Comparison of ENCODE assay signal across 8 mouse cellular contexts in the genomic region with DNA sequence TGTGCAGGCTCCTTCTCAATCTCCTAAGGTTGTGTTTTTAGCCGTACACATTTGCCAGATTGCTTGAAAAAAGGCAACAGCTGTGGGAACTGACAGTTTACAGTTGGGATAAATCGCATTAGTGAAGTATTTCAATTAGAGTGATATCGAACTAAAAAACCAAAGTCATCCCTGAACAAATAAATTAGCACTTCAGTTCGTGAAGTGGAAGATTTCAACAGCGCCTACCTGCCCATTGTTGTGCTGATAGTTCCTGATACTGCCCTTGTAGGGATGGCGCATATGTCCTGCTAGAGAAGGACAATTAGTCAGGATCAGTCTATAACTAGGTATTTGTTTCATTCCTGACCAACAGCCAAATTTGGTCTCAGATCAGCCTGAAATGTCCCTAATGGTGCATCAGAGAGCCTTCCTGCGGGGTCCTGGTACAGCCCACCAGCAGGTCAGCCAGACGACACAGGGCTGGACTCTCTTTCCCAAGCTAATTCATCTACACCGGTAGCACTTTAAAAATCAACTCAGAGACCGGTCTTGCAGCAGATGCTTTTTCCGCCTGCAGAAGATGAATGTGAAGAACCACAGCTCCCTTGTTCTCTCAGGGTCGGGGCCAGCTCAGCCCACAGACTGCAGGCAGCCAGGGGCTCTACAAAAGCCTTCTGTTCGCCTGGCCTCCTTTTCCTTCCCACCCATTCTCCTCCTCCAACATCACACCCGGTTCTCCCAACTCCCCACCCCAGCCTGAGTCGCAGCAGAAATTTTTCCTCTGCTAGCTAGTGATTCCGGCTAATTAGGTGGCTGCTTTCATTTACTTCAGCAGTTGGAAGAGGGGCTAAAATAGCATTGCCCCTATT.
DNase-seq lines count a peak whose midpoint lies in the region; ATAC-seq and TF ChIP-seq lines count a peak whose summit lies in the region.

No protein-coding gene starts in this region.

- peak; percentile 15 for DNase-seq in gastrocnemius, postnatal 10 days
- no peak for DNase-seq in gastrocnemius, adult 18-20 months (ENCODE audit: low spot score)
- DNase-seq in gastrocnemius, postnatal 14 days: peak; percentile 28
- DNase-seq in limb, embryonic 14.5 days (ENCODE audit: low spot score): peak; percentile 55
- no peak for DNase-seq in ovary, postnatal 10 days (ENCODE audit: low spot score)

- peak overlapping the region; percentile 43; the same call in 1 of the 2 replicates for H3K27ac ChIP-seq in cortical plate, adult 2 months (ENCODE audit: insufficient read depth, low read length)
- no peak overlapping the region for H3K27ac ChIP-seq in intestine, embryonic 15.5 days
- peak overlapping the region; percentile 33; the same call in 1 of the 2 replicates for H3K27ac ChIP-seq in limb, embryonic 14.5 days (replicated peaks; ENCODE audit: low read depth, low read length)

- peak; percentile 68 for ATAC-seq in intestine, embryonic 15.5 days
- ATAC-seq in limb, embryonic 14.5 days (ENCODE audit: low FRiP score, low read depth): no peak

- no peak overlapping the region for H3ac ChIP-seq in myocyte (ENCODE audit: control insufficient read depth, insufficient read length)

- 20% methylated on average over 16 of the region's 16 CpGs for WGBS in intestine, embryonic 15.5 days
- 21% methylated on average over 16 of the region's 16 CpGs for WGBS in limb, embryonic 14.5 days

- no peak for TF ChIP-seq POLR2A in cortical plate, adult 2 months (IDR thresholded peaks at IDR 0.05; ENCODE audit: extremely low read depth, insufficient read depth, low read length)
- TF ChIP-seq POLR2A in limb, embryonic 14.5 days (IDR thresholded peaks at IDR 0.05; ENCODE audit: borderline replicate concordance, extremely low read depth, insufficient read depth, insufficient read length): no peak
- no peak for TF ChIP-seq POLR2A in myocyte (IDR thresholded peaks at IDR 0.05; ENCODE audit: insufficient read length, low read depth)

- no peaks in the 10 kb centered on the region for H3K36me3 ChIP-seq in intestine, embryonic 15.5 days
- H3K36me3 ChIP-seq in limb, embryonic 14.5 days (ENCODE audit: control insufficient read depth, insufficient read depth, low read length): no peaks in the 10 kb centered on the region
- H3K36me3 ChIP-seq in myocyte (ENCODE audit: control insufficient read depth, insufficient read depth): no peaks in the 10 kb centered on the region

- H3K9ac ChIP-seq in intestine, embryonic 15.5 days: no peak overlapping the region
- 0 out of 2 replicates have a peak overlapping the region, but pooled peaks have one; percentile 2 for H3K9ac ChIP-seq in limb, embryonic 14.5 days (ENCODE audit: low read depth, low read length, severe bottlenecking)

- no peaks in the 10 kb centered on the region for H3K27me3 ChIP-seq in intestine, embryonic 15.5 days (replicated peaks)
- no peaks in the 10 kb centered on the region for H3K27me3 ChIP-seq in limb, embryonic 14.5 days (ENCODE audit: control insufficient read depth, insufficient read depth, low read length)
- peaks cover 4% of the 10 kb centered on the region for H3K27me3 ChIP-seq in myocyte (ENCODE audit: control insufficient read depth, insufficient read depth, insufficient read length)

- TF ChIP-seq CTCF in cortical plate, adult 2 months (IDR thresholded peaks at IDR 0.05; ENCODE audit: extremely low read depth, insufficient read depth, low read length): no peak

- H3K4me2 ChIP-seq in intestine, embryonic 15.5 days (replicated peaks): peak overlapping the region; percentile 51
- H3K4me2 ChIP-seq in limb, embryonic 14.5 days (replicated peaks; ENCODE audit: low read depth, low read length, severe bottlenecking): peak overlapping the region; percentile 59
- H3K4me2 ChIP-seq in myocyte (ENCODE audit: low read depth): peak overlapping the region; percentile 16

- intact Hi-C loops in gastrocnemius, postnatal 14 days (cut with DNase I; ENCODE audit: low total_unique reads): loop anchor here (10.0 kb wide), 1 partner anchor 1816 kb away; no protein-coding TSS in a partner anchor

- H3K79me2 ChIP-seq in myocyte (ENCODE audit: control insufficient read depth, insufficient read depth): no peaks in the 10 kb centered on the region

- H3K4me1 ChIP-seq in cortical plate, adult 2 months (ENCODE audit: control insufficient read depth, insufficient read depth, low read length): peaks cover 1% of the 10 kb centered on the region; the same call in 1 of the 2 replicates
- H3K4me1 ChIP-seq in intestine, embryonic 15.5 days (replicated peaks): no peaks in the 10 kb centered on the region
- H3K4me1 ChIP-seq in limb, embryonic 14.5 days (ENCODE audit: control insufficient read depth, insufficient read depth, low read length): peaks cover 29% of the 10 kb centered on the region

- no peaks in the 10 kb centered on the region for H3K9me3 ChIP-seq in intestine, embryonic 15.5 days
- no peaks in the 10 kb centered on the region for H3K9me3 ChIP-seq in limb, embryonic 14.5 days (ENCODE audit: control insufficient read depth, low read length)

- H3K4me3 ChIP-seq in cortical plate, adult 2 months (ENCODE audit: insufficient read depth, low read length): peak overlapping the region; percentile 16
- H3K4me3 ChIP-seq in intestine, embryonic 15.5 days (replicated peaks): peak overlapping the region; percentile 22
- peak overlapping the region; percentile 29 for H3K4me3 ChIP-seq in limb, embryonic 14.5 days (replicated peaks; ENCODE audit: low read length)
- no peak overlapping the region for H3K4me3 ChIP-seq in myocyte

TF ChIP-seq in myocyte, 11 proteins besides CTCF, POLR2A, EP300 and RAD21:
- TF ChIP-seq CEBPB (IDR thresholded peaks at IDR 0.05; ENCODE audit: insufficient read depth, poor library complexity, severe bottlenecking): no peak
- TF ChIP-seq TCF12 (IDR thresholded peaks at IDR 0.05; ENCODE audit: insufficient read depth, poor library complexity, severe bottlenecking): no peak
- no peak for TF ChIP-seq E2F4 (IDR thresholded peaks at IDR 0.05; ENCODE audit: insufficient read depth)
- no peak for TF ChIP-seq MAX (IDR thresholded peaks at IDR 0.05; ENCODE audit: low read depth)
- no peak for TF ChIP-seq REST (IDR thresholded peaks at IDR 0.05; ENCODE audit: insufficient read depth, insufficient read length)
- TF ChIP-seq MYOG (IDR thresholded peaks at IDR 0.05; ENCODE audit: control insufficient read depth in 1 of 3, insufficient read depth in 1 of 3, insufficient read length in 2 of 3, low read depth in 2 of 3): no peak
- TF ChIP-seq TCF3 (IDR thresholded peaks at IDR 0.05; ENCODE audit: insufficient read length, low read depth): no peak
- TF ChIP-seq USF1 (IDR thresholded peaks at IDR 0.05; ENCODE audit: low read depth): no peak
- no peak for TF ChIP-seq SRF (IDR thresholded peaks at IDR 0.05; ENCODE audit: control insufficient read depth, insufficient read length, low read depth)
- TF ChIP-seq POLR2AphosphoS2 (IDR thresholded peaks at IDR 0.05; ENCODE audit: insufficient read length, low read depth): no peak
- TF ChIP-seq MYOD1 (IDR thresholded peaks at IDR 0.05; ENCODE audit: control insufficient read depth in 1 of 3, insufficient read length in 2 of 3, low read depth in 2 of 3): no peak

Comparison
In these comparisons a context has a peak if more than half of its experiments do, and no peak if none do; other contexts are left out.
1. DNase-seq: peak in gastrocnemius, postnatal 10 days (single experiment), gastrocnemius, postnatal 14 days (single experiment) and limb, embryonic 14.5 days (single experiment); none in gastrocnemius, adult 18-20 months (single experiment) and ovary, postnatal 10 days (single experiment).
2. Peak in every context shown above with its lines, with median percentiles within 50 percentile points of each other: H3K4me2 ChIP-seq.